Mouse (Mus musculus) spleen, adult 2 months (tissue): ENCODE measurements around the gene Glis2. TPM values are rescaled to one million over a fixed set of nuclear protein-coding genes. Genes with fewer than 3 reads are reported as not detected.
A peak's percentile ranks its signal among the peaks of the same experiment; 100 is the strongest.

Experiments
- DNase-seq, 2 experiments: peaks; one replicate each; pipeline versions ENCODE4 v3.0.0 to v3.0.0-alpha.2; 2012 to 2021; ENCODE audit warnings: low spot score in 2 of 2, low read depth in 1 of 2
- H3K27ac ChIP-seq: fragments of 200-500 bp; 2 replicates; pipeline ENCODE4 v1.5.1; 2012; ENCODE audit warnings: low read length, inconsistent platforms; ENCODE audit not compliant: insufficient read depth
- H3K27me3 ChIP-seq: fragments of 200-500 bp; 2 replicates; pipeline ENCODE4 v1.6.1; 2012; ENCODE audit warnings: mild to moderate bottlenecking, moderate library complexity, low read length, inconsistent platforms; ENCODE audit not compliant: control insufficient read depth, insufficient read depth
- H3K36me3 ChIP-seq: fragments of 200-500 bp; 2 replicates; pipeline ENCODE4 v1.6.1; 2012; ENCODE audit warnings: mild to moderate bottlenecking, low read length, inconsistent platforms; ENCODE audit not compliant: control insufficient read depth, insufficient read depth
- H3K4me1 ChIP-seq: fragments of 200-500 bp; 2 replicates; pipeline ENCODE4 v1.6.1; 2011; ENCODE audit warnings: inconsistent platforms; ENCODE audit not compliant: control insufficient read depth, insufficient read depth, insufficient read length
- H3K4me3 ChIP-seq: fragments of 200-500 bp; 2 replicates; pipeline ENCODE4 v1.5.1; 2011; ENCODE audit warnings: mild to moderate bottlenecking, inconsistent platforms; ENCODE audit not compliant: insufficient read depth, insufficient read length; ENCODE audit errors: extremely low read depth
- CTCF ChIP-seq: fragments of 200-500 bp; IDR thresholded peaks from 2 replicates; pipeline ENCODE4 v1.5.1; 2011; ENCODE audit warnings: mild to moderate bottlenecking, inconsistent platforms; ENCODE audit not compliant: insufficient read depth, insufficient read length, insufficient replicate concordance; ENCODE audit errors: extremely low read depth
- POLR2A ChIP-seq: fragments of 200-500 bp; IDR thresholded peaks from 2 replicates; pipeline ENCODE4 v1.6.1; 2011; ENCODE audit warnings: low read depth, low read length, inconsistent platforms
- WGBS: fragments of 180-500 bp; shearing (Covaris S2); methylation state at CpG from one replicate; pipeline ENCODE4 v1.1.7; 2018; 5-methylcytosine and 5-hydroxymethylcytosine counted together
- polyA plus RNA-seq: library from polyadenylated mRNA; depleted of rRNA; stranded (reverse); fragments of >200 nt; gene quantifications from 2 replicates; pipeline ENCODE4 v1.2.3, GENCODE M21; 2012

Gene Glis2
- polyA plus RNA-seq, 1 experiment: 11.9 TPM

- WGBS: under 1% methylated on average over 43 of the region's 43 CpGs
- Histone ChIP-seq H3K27ac (peak overlapping the region; percentile 78), H3K36me3 (no peaks in the 10 kb centered on the region), H3K4me3 (peak overlapping the region; percentile 81), H3K4me1 (no peaks in the 10 kb centered on the region; the same call in 1 of the 2 replicates), H3K27me3 (no peaks in the 10 kb centered on the region)
- peak in 1 of 2 experiments; percentile 54 for DNase-seq
- no peak for TF ChIP-seq CTCF
- no peak for TF ChIP-seq POLR2A
These were observed 35.4 kb upstream of the Glis2 start for GRCm38 (mm10) chr16:4558980-4559631.

DNA sequence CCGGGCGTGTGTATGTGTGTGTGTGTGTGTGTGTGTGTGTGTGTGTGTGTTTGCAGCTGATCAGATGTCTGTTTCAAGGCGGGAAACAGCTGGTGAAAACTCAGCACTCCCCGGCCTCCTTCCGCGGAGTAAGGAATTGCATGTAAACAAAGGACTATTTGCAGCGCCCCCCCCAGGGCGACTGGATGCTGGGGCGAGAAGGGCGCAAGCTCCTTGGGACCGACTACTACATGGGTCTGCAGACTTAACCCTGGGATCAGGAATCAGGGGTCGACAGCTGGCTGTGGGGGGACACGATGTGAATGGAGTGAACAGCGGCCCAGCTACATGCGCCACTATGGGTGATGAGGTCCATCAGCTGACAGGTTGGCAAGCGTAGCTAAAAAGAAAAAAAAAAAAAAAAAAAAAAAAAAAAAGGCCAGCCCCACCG is 34.8 kb upstream of the Glis2 start, which contains the start of gene Tfap4:
TSS of gene Tfap4 (minus strand) at position 140 of the 430 bp plus-strand sequence.
- Histone ChIP-seq H3K4me1 (no peaks in the 10 kb centered on the region; the same call in 1 of the 2 replicates), H3K4me3 (peak within 1 kb of the TSS; percentile 81), H3K27me3 (no peaks in the 10 kb centered on the region), H3K27ac (peak within 1 kb of the TSS; percentile 78), H3K36me3 (no peaks in the 10 kb centered on the region)
- WGBS: 0% methylated on average over 17 of the region's 17 CpGs
- peak; percentile 68 to 76 for DNase-seq
- TF ChIP-seq CTCF (no peak), POLR2A (no peak)

DNA sequence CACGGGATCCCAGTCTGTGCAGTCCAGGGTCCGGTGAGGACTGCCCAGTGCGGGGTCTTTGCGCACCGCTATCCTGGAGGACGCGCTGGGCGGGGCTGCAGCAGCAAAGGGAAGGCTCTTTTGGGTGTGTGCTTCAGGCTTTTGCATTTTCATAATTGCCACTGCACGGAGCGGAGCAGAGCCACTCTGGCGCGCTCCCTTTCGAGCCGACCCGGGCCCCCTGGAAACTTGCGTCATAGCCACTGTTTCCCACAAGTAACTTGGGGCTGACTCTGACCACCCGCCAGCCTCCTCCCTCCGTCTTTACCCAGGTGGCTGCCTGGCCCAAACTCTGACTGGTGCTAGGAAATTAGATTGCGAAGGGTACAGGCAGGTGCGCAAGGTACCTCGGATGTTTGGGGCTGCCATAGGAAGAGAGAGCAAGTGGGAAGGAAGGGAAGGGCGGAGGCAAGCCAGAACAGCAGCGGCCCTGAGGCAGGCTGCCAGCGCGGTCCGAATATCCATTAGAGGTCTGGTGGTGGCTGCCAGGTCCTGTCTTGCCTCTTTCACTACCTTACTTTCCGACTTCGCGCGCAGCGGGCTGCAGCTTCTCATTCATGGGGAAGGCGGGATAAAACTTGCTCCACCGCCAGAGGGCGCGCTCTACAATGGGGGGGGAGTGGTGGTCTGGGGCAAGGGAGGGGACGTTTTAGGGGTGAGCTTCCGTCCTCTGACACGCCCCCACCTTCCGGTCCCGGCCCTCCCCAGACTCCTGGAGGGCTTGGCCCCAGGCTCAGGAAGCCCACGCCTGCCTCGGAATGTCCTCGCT is 34.2 kb upstream of the Glis2 start:
- Histone ChIP-seq H3K4me3 (peak overlapping the region; percentile 81), H3K27me3 (no peaks in the 10 kb centered on the region), H3K36me3 (no peaks in the 10 kb centered on the region), H3K27ac (peak overlapping the region; percentile 78), H3K4me1 (no peaks in the 10 kb centered on the region; the same call in 1 of the 2 replicates)
- under 1% methylated on average over 43 of the region's 43 CpGs for WGBS
- peak in 1 of 2 experiments; percentile 52 for DNase-seq
- no peak for TF ChIP-seq POLR2A
- peak; percentile 46; the same call in 1 of the 2 replicates for TF ChIP-seq CTCF

GRCm38 (mm10) chr16:4567912-4568311 is 26.6 kb upstream of the Glis2 start:
- TF ChIP-seq CTCF: peak; percentile 74; the same call in 1 of the 2 replicates
- no peak for TF ChIP-seq POLR2A
- Histone ChIP-seq H3K4me3 (no peak overlapping the region), H3K4me1 (no peaks in the 10 kb centered on the region), H3K36me3 (no peaks in the 10 kb centered on the region), H3K27me3 (no peaks in the 10 kb centered on the region), H3K27ac (no peak overlapping the region)
- DNase-seq: peak in 1 of 2 experiments; percentile 74
- WGBS: 22% methylated on average over 4 of the region's 4 CpGs

- no peaks in the 10 kb centered on the region for H3K4me1 ChIP-seq
These were observed 23.8 kb upstream of the Glis2 start for GRCm38 (mm10) chr16:4570737-4571136.

GRCm38 (mm10) chr16:4576038-4576437 is 18.5 kb upstream of the Glis2 start:
- H3K27ac ChIP-seq: no peak overlapping the region
- no peaks in the 10 kb centered on the region for H3K36me3 ChIP-seq
- no peaks in the 10 kb centered on the region; the same call in 1 of the 2 replicates for H3K4me1 ChIP-seq
- H3K4me3 ChIP-seq: no peak overlapping the region
- 79% methylated on average over 2 of the region's 2 CpGs for WGBS
- no peaks in the 10 kb centered on the region for H3K27me3 ChIP-seq
- TF ChIP-seq POLR2A (no peak), CTCF (no peak)
- no peak for DNase-seq

More at GRCm38 (mm10) chr16:4570737-4571136, 23.8 kb upstream of the Glis2 start:
- no peaks in the 10 kb centered on the region for H3K36me3 ChIP-seq
- no peaks in the 10 kb centered on the region for H3K27me3 ChIP-seq
- no peak overlapping the region for H3K4me3 ChIP-seq
- DNase-seq: no peak
- 87% methylated on average over 4 of the region's 4 CpGs for WGBS
- H3K27ac ChIP-seq: no peak overlapping the region
- TF ChIP-seq POLR2A (no peak), CTCF (no peak)

DNA sequence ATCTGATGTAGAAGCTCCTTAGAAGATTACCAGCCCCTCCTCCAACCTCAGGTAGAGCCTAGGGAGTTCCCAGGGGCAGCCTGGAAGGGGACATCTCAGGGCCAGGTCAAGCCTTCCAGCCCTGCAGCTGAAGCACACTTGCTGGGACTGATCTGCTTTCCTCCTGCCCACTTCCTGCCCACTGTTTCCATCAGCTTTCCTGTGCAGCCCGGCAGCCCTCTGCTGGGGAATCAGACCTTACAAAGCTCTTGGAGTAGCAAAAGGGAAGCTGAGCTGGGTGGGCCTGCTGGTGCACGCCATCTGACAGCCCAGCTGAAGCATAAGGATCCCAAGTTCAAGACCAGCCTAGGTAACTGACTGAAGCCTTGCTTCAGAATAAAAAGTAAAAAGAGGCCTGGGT is 17.6 kb upstream of the Glis2 start:
- Histone ChIP-seq H3K27ac (no peak overlapping the region), H3K27me3 (no peaks in the 10 kb centered on the region), H3K4me1 (no peaks in the 10 kb centered on the region; the same call in 1 of the 2 replicates), H3K4me3 (no peak overlapping the region), H3K36me3 (no peaks in the 10 kb centered on the region)
- no peak for TF ChIP-seq CTCF
- no peak for TF ChIP-seq POLR2A
- DNase-seq: no peak
- WGBS: 21% methylated on average over 2 of the region's 2 CpGs
